Mouse (Mus musculus) frontal cortex, postnatal 25 days (tissue): ENCODE data around the gene Morf4l1.
A peak's percentile ranks its signal among the peaks of the same experiment; 100 is the strongest.

ENCODE experiments used
- DNase-seq, 2 experiments: peaks; one replicate each; pipeline ENCODE4 v3.0.0; 2022; ENCODE audit warnings: low spot score in 2 of 2

Gene Morf4l1

GRCm38 (mm10) chr9:90114567-90115307 lies at the start of gene Morf4l1:
Morf4l1 (minus strand) TSS chr9:90114774.
- peak; percentile 96 to 97 for DNase-seq

- no peak for DNase-seq
Observed at GRCm38 (mm10) chr9:90163749-90164095, 49.1 kb upstream of the Morf4l1 start.

- no peak for DNase-seq
Observed at GRCm38 (mm10) chr9:90162926-90163748, 48.6 kb upstream of the Morf4l1 start, which contains the start of gene Adamts7. Adamts7 (plus strand) TSS chr9:90163069.

GRCm38 (mm10) chr9:90162243-90162925 lies 47.8 kb upstream of the Morf4l1 start:
- DNase-seq = no peak

GRCm38 (mm10) chr9:90146869-90147268 lies 32.3 kb upstream of the Morf4l1 start:
- DNase-seq = no peak

- DNase-seq = no peak
Observed at GRCm38 (mm10) chr9:90145788-90146187, 31.2 kb upstream of the Morf4l1 start.

GRCm38 (mm10) chr9:90136678-90136965 lies 22.0 kb upstream of the Morf4l1 start:
- no peak for DNase-seq

GRCm38 (mm10) chr9:90135963-90136677 lies 21.5 kb upstream of the Morf4l1 start:
- DNase-seq = no peak

GRCm38 (mm10) chr9:90135466-90135865 lies 20.9 kb upstream of the Morf4l1 start:
- DNase-seq = no peak

- DNase-seq = no peak
Observed at GRCm38 (mm10) chr9:90133562-90134355, 19.2 kb upstream of the Morf4l1 start.

- DNase-seq = no peak
Observed at GRCm38 (mm10) chr9:90128636-90129201, 14.1 kb upstream of the Morf4l1 start.

GRCm38 (mm10) chr9:90127146-90127545 lies 12.6 kb upstream of the Morf4l1 start:
- no peak for DNase-seq

GRCm38 (mm10) chr9:90126260-90127010 lies 11.9 kb upstream of the Morf4l1 start:
- peak; percentile 72 to 77 for DNase-seq

- DNase-seq = no peak
Observed at GRCm38 (mm10) chr9:90125416-90126099, 11.0 kb upstream of the Morf4l1 start.

GRCm38 (mm10) chr9:90124873-90125245 lies 10.3 kb upstream of the Morf4l1 start:
- DNase-seq = no peak

- DNase-seq = no peak
Observed at GRCm38 (mm10) chr9:90124156-90124872, 9.7 kb upstream of the Morf4l1 start.

GRCm38 (mm10) chr9:90122246-90122740 lies 7.7 kb upstream of the Morf4l1 start:
- no peak for DNase-seq

- no peak for DNase-seq
Observed at GRCm38 (mm10) chr9:90117234-90117633, 2.7 kb upstream of the Morf4l1 start.

GRCm38 (mm10) chr9:90115308-90115700 lies 730 bp upstream of the Morf4l1 start:
- DNase-seq = no peak
